Mouse (Mus musculus) myocyte (in vitro differentiated cells): Measurements from ENCODE around the gene Ints5.

Experiments used
- CEBPB ChIP-seq: IDR thresholded peaks from 2 replicates; pipeline ENCODE4 v1.6.1; 2011; ENCODE audit warnings: mild to moderate bottlenecking, moderate library complexity; ENCODE audit not compliant: poor library complexity, insufficient read depth, severe bottlenecking
- MYOD1 ChIP-seq, 3 experiments: IDR thresholded peaks; one replicate each; pipeline ENCODE4 v1.6.1; 2011; ENCODE audit warnings: control low read depth in 2 of 3, low read depth in 2 of 3, mild to moderate bottlenecking in 2 of 3, moderate library complexity in 1 of 3; ENCODE audit not compliant: insufficient read length in 2 of 3, control insufficient read depth in 1 of 3
- POLR2A ChIP-seq: IDR thresholded peaks from one replicate; pipeline ENCODE4 v1.6.1; 2011; ENCODE audit warnings: low read depth, mild to moderate bottlenecking, control low read depth, moderate library complexity; ENCODE audit not compliant: insufficient read length

GRCm38 (mm10) chr19:8930117-8930516 lies 37.3 kb downstream of the Ints5 start:
- TF ChIP-seq POLR2A (no peak), MYOD1 (IDR thresholded peaks at IDR 0.05; ENCODE audit: control insufficient read depth in 1 of 3, insufficient read length in 2 of 3, low read depth in 2 of 3) (no peak), CEBPB (no peak)
